11 mouse cellular contexts compared by ENCODE assay signal in genomic region chr1:134193674-134194197, GRCm38 (mm10). TPM values are rescaled to one million over a fixed set of nuclear protein-coding genes. Genes with fewer than 3 reads are reported as not detected.
A peak's percentile ranks its signal among the peaks of the same experiment; 100 is the strongest.
DNase-seq lines count a peak whose midpoint lies in the region; ATAC-seq lines count a peak whose summit lies in the region.
"Had no signal": no experiment of that assay in that cellular context is flagged by ENCODE, and none has a peak within 500 bp of the region (broad histone marks: within the 10 kb centered on the region; RNA-seq: fewer than 3 reads in every experiment).

No protein-coding gene starts in this region.

- no peaks in the 10 kb centered on the region for H3K36me3 ChIP-seq in heart, embryonic 14.5 days (ENCODE audit: control insufficient read depth, insufficient read depth, low read length)
- no peaks in the 10 kb centered on the region for H3K36me3 ChIP-seq in embryonic facial prominence, embryonic 12.5 days
- no peaks in the 10 kb centered on the region for H3K36me3 ChIP-seq in limb, embryonic 15.5 days
- H3K36me3 ChIP-seq: neural tube, embryonic 15.5 days had no signal

- intact Hi-C loops in heart, postnatal 10 days (cut with DNase I) = no loop called here

- no peak overlapping the region for H3K4me2 ChIP-seq in heart, embryonic 14.5 days (ENCODE audit: low read length)
- H3K4me2 ChIP-seq in embryonic facial prominence, embryonic 12.5 days (replicated peaks) = no peak overlapping the region
- no peak overlapping the region for H3K4me2 ChIP-seq in limb, embryonic 15.5 days
- H3K4me2 ChIP-seq: neural tube, embryonic 15.5 days had no signal

- peaks cover 32 to 36% of the 10 kb centered on the region in 2 experiments for H3K4me1 ChIP-seq in heart, embryonic 14.5 days (ENCODE audit: control insufficient read depth in 2 of 2, insufficient read depth in 2 of 2, low read length in 2 of 2)
- peaks cover 36% of the 10 kb centered on the region for H3K4me1 ChIP-seq in embryonic facial prominence, embryonic 12.5 days
- H3K4me1 ChIP-seq in limb, embryonic 15.5 days = peaks cover 47% of the 10 kb centered on the region

- DNase-seq in cerebellum, adult 9-10 months = peak; percentile 53
- no peak for DNase-seq in cerebellum, postnatal 25 days
- no peak for DNase-seq in heart, postnatal 10 days
- no peak for DNase-seq in embryo, embryonic 11 days
- DNase-seq: kidney, adult 9 months had no signal

- ATAC-seq in heart, embryonic 14.5 days (ENCODE audit: insufficient number of reproducible peaks, insufficient read depth, low FRiP score, low read depth) = no peak
- no peak for ATAC-seq in embryonic facial prominence, embryonic 12.5 days (ENCODE audit: insufficient number of reproducible peaks, insufficient read depth, low FRiP score, low TSS enrichment)
- no peak for ATAC-seq in limb, embryonic 15.5 days (ENCODE audit: insufficient number of reproducible peaks, low FRiP score, low TSS enrichment, low read depth)

- peaks cover 2% of the 10 kb centered on the region for H3K27me3 ChIP-seq in heart, embryonic 14.5 days (ENCODE audit: control insufficient read depth, insufficient read depth, low read length)
- 0 out of 2 replicates have a peak, but pooled peaks cover 2% of the 10 kb centered on the region for H3K27me3 ChIP-seq in embryonic facial prominence, embryonic 12.5 days
- no peaks in the 10 kb centered on the region for H3K27me3 ChIP-seq in limb, embryonic 15.5 days
- H3K27me3 ChIP-seq: neural tube, embryonic 15.5 days had no signal

- no peak overlapping the region for H3K4me3 ChIP-seq in heart, embryonic 14.5 days (ENCODE audit: control insufficient read depth in 1 of 2, insufficient read depth in 1 of 2, low read depth in 1 of 2, low read length in 2 of 2)
- H3K4me3 ChIP-seq in embryonic facial prominence, embryonic 12.5 days = no peak overlapping the region
- H3K4me3 ChIP-seq in limb, embryonic 15.5 days = peak overlapping the region; percentile 14; the same call in 1 of the 2 replicates
- H3K4me3 ChIP-seq: neural tube, embryonic 15.5 days had no signal

- H3K27ac ChIP-seq in heart, embryonic 14.5 days (replicated peaks in 1 of 2; ENCODE audit: control insufficient read depth in 1 of 2, insufficient read depth in 1 of 2, low read depth in 2 of 2, low read length in 2 of 2) = no peak overlapping the region
- no peak overlapping the region for H3K27ac ChIP-seq in embryonic facial prominence, embryonic 12.5 days
- peak overlapping the region; percentile 3 for H3K27ac ChIP-seq in limb, embryonic 15.5 days
- H3K27ac ChIP-seq: neural tube, embryonic 15.5 days had no signal

- H3K9me3 ChIP-seq in heart, embryonic 14.5 days (ENCODE audit: control insufficient read depth, low read length) = no peaks in the 10 kb centered on the region
- no peaks in the 10 kb centered on the region for H3K9me3 ChIP-seq in embryonic facial prominence, embryonic 12.5 days
- H3K9me3 ChIP-seq in limb, embryonic 15.5 days = no peaks in the 10 kb centered on the region
- H3K9me3 ChIP-seq: neural tube, embryonic 15.5 days had no signal

- H3K9ac ChIP-seq in heart, embryonic 14.5 days (ENCODE audit: low read length) = peak overlapping the region; percentile 13; the same call in 1 of the 2 replicates
- peak overlapping the region; percentile 16; the same call in 1 of the 2 replicates for H3K9ac ChIP-seq in embryonic facial prominence, embryonic 12.5 days
- H3K9ac ChIP-seq in limb, embryonic 15.5 days = peak overlapping the region; percentile 14; the same call in 1 of the 2 replicates
- H3K9ac ChIP-seq: neural tube, embryonic 15.5 days had no signal

- 45% methylated on average over 7 of the region's 7 CpGs for WGBS in heart, embryonic 14.5 days
- 30% methylated on average over 7 of the region's 7 CpGs for whole genome bisulfite sequencing in embryonic facial prominence, embryonic 12.5 days
- 38% methylated on average over 7 of the region's 7 CpGs for WGBS in limb, embryonic 15.5 days

RNA-seq across cellular contexts. Expression of gene Mybph, which starts 0.5 kb away (rescaled TPM):
- polyA plus RNA-seq in heart, embryonic 14.5 days (2014; fragmentation: Nextera tagmentation; extraction: Ambion mirVana) = 0.12 and 0.27 TPM in 2 replicates
- total RNA-seq in heart, postnatal 10 days (2021) = under 1 TPM in 1 of 2 experiments, not detected in 1; 0.32 TPM
- 19.9 and 28.3 TPM in 2 replicates for polyA plus RNA-seq in embryonic facial prominence, embryonic 12.5 days (2016; fragmentation: Nextera tagmentation; extraction: Ambion mirVana)
- polyA plus RNA-seq in limb, embryonic 15.5 days (2015; fragmentation: Nextera tagmentation; extraction: Ambion mirVana) = 55.8 and 102 TPM in 2 replicates
- total RNA-seq: layer of hippocampus, adult 18-20 months; midbrain, postnatal 0 days had no signal
- polyA plus RNA-seq: midbrain, postnatal 0 days had no signal

RNA-seq across cellular contexts. Expression of gene Chil1, which starts 11.8 kb away (rescaled TPM):
- polyA plus RNA-seq in heart, embryonic 14.5 days (2014; fragmentation: Nextera tagmentation; extraction: Ambion mirVana) = 0.66 and 1.5 TPM in 2 replicates
- total RNA-seq in heart, postnatal 10 days (2021) = under 1 TPM; 0.53 to 0.55 TPM
- 1.9 and 3.6 TPM in 2 replicates for polyA plus RNA-seq in embryonic facial prominence, embryonic 12.5 days (2016; fragmentation: Nextera tagmentation; extraction: Ambion mirVana)
- polyA plus RNA-seq in limb, embryonic 15.5 days (2015; fragmentation: Nextera tagmentation; extraction: Ambion mirVana) = 9.8 and 13.6 TPM in 2 replicates

RNA-seq across cellular contexts. Expression of gene Adora1, which starts 41.5 kb away (rescaled TPM):
- polyA plus RNA-seq in heart, embryonic 14.5 days (2014; fragmentation: Nextera tagmentation; extraction: Ambion mirVana) = 11.3 and 11.7 TPM in 2 replicates
- total RNA-seq in heart, postnatal 10 days (2021) = 10 to 100 TPM; 12.0 to 19.4 TPM
- polyA plus RNA-seq in embryonic facial prominence, embryonic 12.5 days (2016; fragmentation: Nextera tagmentation; extraction: Ambion mirVana) = 1.7 and 2.1 TPM in 2 replicates
- polyA plus RNA-seq in limb, embryonic 15.5 days (2015; fragmentation: Nextera tagmentation; extraction: Ambion mirVana) = 1.8 and 2.0 TPM in 2 replicates

Comparison
In these comparisons a context has a peak if more than half of its experiments do, and no peak if none do; other contexts are left out.
1. RNA of gene Mybph, which starts 0.5 kb away (polyA plus RNA-seq): 55.8 to 102 TPM in limb, embryonic 15.5 days and 19.9 to 28.3 TPM in embryonic facial prominence, embryonic 12.5 days; 0.12 to 0.27 TPM in heart, embryonic 14.5 days; every median in the first group is over 10 times any median in the second.
2. Peak in every context shown above with its lines, with median percentiles within 50 percentile points of each other: H3K9ac ChIP-seq.